Mouse (Mus musculus) testis, postnatal 10 days (tissue): ENCODE results near the gene Immp2l.

Source experiments
- DNase-seq: peaks from one replicate; pipeline ENCODE4 v3.0.0; 2021; ENCODE audit warnings: low spot score

The Immp2l gene

DNA sequence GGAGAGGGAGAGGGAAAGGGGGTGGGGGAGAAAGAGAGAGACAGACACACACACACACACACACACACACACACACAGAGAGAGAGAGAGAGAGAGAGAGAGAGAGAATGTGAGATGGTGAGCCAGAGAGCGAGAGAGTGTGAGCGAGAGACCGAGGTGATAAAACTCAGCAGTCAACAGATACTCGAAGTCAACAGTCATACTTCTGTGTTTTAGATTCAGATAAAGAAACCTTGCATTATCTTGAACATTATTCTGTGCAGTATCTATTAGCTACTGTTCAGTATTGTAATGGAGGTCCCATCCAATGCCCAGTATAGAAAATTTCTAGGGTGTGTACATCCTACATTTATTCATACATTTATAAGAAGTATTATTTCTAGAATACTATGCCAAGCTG lies 527.7 kb downstream of the Immp2l start:
- no peak for DNase-seq

DNA sequence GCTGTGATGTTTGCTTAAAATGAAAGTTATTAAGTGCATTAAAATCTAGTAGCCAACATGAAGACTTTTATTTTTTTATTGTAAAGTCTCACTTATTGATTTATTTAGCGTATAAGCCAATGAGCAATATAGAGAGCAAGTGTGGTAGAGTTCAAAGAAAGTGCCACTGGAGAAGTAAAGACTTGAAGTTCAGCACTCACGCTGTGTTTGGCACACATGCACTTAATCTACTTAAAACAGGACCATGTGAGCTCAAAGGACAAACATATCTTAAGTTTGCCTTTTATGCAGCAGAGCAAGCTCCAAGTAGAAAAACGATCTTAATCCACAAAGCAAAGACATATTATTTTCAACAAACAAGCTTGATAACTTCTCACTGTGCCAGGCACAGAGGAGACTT lies 533.9 kb downstream of the Immp2l start:
- no peak for DNase-seq

DNA sequence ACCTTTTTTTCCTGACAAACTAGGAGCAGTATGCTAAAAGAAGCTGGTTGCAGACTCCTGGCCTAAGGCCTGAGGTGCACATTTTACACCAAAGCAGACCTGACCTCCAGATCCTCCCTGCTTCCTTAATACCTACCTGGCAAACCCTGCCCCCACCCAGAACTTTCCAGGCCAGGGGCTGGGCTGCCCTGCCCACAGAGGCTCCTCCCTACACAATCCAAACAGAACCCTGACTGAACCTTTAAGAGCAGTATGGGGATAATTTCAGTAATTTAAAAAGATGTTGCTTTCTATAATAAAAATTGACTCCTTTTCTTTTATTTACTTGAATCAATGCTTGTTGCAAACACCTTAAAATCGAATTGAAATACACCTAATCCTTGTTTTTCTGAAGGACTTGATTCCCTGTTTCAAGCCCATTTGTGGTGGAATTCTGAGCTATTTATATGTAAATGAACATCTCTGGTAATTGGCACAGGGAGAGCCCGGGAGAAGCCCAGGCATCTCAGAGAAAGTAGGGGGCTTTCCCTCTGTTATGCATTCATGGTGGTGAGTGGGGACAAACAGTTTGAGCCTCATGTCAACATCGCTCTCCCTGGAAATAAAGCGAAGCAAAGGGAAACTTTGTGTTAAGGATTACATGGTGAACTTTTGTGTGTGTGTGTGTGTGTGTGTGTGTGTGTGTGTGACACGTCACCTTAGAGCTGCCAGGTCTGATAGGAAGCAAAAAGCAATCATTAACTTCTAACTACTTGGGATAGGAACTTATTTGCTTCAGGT lies 535.3 kb downstream of the Immp2l start:
- no peak for DNase-seq

DNA sequence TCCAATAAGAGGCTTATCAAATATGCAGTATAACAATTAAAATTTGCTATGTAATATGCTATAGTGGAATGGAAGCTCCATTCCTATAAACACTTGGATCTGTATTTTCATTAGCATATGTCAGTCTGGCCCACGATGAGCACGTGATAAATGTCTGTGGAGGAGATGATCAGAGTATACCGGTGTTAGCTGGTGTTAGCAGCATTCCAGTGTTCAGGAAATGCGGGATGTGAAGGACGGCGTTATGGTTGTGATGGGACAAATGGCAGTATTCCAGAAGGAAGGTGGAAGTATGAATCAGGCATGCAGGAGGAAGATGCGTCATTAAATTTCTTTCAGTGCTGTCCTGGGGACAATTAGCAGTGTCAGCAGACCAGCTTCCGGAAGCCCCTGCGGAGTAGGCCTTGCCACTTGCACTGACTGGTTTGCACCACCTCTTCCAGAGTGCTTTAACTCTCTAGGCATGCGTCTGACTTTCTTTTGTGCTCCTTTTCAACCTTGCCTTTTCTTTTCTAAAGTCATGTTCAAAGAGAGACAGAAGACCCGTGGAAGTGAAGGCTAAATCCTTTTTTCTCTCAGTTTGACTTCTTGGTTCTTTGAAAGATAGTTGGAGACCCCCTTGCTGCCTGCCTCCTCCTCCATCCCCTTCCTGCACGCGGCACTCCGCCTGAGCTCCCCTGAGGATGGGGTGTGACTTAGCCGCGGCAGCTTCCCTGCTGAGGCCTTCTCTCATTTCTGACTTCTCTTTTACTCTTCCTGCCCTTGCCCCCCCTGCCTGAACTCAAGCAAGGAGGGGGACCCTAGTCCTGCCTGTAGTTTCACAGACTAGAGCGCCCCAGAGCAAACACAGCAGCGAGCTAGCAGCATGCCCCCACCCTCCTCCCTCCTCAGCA lies 541.9 kb downstream of the Immp2l start:
- no peak for DNase-seq

DNA sequence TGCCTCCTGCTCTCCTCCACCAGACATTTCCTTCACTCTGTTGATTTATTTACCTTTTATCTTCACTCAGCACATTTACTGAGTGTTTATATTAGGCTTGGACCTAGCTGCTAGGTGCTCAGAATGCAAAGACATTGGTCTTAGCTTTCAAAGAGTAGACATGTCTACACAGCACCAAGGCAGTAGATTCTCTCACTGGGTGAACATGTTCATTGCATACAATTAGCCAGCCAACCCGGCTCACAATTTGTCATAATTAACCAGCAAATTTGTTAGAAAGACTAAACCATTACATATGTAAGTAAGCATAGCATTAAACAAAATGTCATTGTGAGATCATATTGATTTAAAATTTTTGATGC lies 542.5 kb downstream of the Immp2l start:
- no peak for DNase-seq

DNA sequence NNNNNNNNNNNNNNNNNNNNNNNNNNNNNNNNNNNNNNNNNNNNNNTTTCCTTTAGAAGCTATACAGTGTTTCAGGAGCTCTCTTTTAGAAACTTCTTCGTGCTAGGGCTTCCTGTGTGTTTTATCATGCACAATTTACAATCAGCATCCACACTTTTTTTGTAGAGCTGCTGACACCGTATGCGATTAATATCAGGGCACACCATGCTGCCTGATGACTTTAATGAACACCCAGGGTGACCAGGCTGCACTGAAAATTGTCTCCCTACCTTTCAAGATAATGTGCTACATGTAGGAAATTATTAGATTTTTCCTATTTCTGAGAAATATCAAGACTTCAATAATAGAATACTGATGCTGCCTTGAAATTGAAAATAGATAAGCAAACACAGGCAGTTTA lies 549.9 kb downstream of the Immp2l start:
- no peak for DNase-seq

DNA sequence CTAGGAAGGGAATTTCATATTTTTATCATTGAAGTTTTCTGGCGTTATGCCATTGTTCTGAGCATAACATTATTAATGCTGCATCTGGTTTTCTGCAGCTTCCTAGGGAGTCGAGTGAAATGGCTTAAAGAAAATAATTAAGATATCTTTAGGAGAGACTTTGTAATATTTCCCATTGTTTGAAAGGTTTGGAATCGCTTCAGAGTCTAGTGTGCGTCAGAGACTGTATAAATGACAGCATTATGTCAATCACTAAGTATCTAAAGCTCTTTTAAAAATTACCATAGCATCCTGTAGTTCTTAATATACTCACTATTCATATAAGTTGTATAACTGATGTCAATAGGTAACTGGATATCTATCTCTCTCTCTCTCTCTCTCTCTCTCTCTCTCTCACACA lies 551.3 kb downstream of the Immp2l start:
- no peak for DNase-seq

DNA sequence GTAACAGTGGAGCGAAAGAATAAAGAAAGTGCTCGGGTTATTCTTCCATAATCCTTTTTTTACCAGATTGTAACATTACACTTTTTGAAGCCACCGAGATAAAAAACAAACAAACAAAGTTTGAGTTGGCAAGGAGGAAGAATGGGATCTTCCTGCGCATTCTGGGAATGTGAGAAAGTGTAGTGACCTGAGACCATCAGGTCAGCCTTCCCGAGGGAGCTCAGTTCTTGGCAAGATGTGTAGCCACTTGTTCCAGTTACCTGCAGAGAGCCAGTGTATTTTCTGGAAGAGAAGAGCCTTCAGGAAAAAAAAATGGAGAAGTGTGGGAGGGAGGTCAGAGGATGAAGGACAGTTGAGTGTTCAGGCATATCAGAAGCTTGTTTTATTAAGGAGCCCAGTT lies 569.5 kb downstream of the Immp2l start:
- DNase-seq = no peak

DNA sequence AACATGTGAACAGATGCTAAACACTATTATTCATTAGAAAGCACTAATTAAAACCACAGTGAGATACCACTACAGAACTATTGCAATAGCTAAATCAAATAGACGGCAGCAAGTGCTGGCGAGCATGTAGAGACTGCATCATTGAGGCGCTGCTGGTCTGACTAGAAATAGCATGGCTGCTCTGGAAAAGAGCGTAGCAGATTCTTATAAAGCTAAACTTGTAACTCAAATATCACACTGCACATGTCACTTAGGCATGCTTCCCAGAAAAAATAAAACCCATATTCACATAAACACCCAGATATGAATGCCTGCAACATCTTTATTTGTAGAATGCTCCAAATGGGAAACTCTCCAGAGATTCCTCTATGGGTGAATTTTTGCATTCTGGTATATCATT lies 570.1 kb downstream of the Immp2l start:
- no peak for DNase-seq

DNA sequence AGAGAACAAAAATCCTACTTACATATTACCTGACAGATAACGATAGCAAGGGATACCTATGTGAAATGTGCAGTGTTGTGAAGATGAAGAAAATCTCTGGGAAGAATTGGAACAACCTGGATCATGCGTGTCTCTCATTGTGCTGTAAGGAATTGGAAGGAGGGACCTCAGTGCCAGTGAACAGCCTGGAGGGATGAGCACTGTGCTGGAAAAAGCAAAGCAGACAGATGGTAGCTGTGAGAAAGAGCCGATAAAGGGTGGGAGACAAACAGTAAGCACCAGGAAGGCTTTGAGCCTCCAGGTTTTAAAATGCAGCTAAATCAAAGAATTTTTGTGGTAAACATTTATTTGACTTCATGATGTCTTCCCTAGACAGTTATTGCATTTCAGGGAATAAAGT lies 591.4 kb downstream of the Immp2l start:
- no peak for DNase-seq

DNA sequence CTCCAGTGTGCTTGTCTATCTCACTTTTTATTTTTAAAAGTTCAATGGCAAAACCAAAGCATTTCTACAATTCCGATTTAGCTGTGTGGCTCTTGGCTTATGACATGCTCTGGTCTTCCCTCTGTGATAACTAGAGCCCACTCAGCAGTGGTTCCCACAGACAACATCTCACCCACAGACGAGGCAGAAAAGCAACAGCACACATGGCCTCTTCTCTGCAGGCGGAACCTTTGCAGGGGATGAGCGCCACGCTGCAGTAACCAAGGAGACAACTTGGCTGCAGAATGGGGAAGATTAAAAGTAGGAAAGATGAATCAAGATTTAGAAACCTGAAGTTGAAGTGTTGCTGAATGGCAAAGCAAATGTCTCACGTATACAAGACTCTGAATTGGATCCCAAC lies 597.5 kb downstream of the Immp2l start:
- DNase-seq = no peak

DNA sequence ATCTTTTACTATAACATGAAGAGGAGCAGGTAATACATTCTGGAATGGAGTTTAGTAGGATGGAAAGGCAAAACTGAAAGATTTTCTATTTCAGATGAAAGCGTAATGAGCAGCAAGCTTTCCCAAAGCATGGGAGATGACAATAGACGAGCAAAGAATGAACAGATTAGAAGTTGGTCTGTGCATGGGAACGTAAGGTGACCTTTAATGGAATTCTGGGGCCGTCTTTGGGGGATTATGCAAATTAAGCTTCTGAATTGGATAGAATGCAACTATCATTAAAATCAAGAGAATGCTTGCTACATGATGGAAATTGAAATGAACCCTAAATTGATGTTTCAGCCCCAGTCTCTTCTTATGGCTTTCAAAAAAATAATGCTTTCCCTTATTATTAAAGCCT lies 619.4 kb downstream of the Immp2l start:
- DNase-seq = no peak

DNA sequence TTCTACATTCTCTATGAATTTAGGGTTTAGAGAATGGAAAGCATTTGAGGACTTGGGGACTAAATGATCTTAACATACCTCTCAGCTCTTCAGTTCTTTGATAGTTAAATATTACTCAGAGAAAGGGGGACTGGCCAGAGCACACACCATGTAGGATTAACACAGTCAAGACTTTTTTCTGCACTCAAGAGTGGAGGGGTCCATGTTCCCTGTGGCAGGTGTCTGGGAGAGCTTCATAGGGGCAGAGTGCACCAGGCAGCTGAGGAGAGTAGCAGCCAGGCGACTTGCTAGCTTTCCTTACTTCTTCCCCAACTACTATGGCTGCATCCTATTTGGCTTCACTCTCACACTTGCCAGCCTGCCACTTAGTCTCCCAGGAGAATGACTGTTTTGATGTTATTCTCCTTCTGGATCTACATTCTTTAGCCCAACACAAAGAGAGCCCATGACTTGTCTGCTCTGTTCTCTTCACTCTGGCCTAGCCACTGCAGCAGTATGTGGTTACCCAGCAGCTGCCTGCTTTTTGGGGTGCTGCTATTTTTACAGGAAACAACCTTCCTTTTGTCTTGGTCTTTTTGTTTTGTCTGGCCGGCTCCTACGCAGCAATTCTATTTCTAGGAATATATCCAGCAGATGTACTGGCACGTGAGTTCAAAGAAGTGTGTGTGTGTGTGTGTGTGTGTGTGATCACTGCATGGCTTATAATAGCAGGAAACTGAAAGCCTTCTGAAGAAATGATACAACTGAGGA lies 621.1 kb downstream of the Immp2l start:
- no peak for DNase-seq

DNA sequence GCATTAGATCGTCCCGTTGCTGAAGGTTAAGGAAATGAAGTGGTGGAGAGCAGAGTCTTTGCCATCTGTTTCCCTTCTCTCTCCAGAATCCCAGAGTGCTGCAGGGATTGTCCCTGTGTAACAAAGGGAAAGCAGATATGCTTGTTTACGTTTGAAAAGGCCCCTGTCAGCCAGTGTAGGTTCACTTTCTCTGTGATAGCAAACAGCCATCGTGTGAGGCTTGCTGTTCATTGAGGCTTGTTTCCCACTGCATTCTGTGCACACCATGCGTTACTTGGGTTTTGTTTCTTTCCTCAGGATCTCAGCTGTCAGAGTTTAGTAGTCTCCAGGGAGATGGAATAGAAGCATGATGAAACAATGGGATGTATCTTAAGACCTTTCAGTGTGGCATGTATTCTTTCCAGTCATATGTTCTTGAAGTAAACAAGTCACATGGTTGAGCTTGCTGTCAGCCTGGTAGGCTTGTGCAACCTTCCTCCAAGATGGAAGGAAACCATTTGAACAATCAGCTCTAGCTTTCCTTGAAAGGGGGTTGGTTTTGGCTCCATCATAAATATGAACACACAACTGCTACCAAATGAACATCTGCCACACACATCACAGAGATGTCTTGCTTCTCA lies 623.2 kb downstream of the Immp2l start:
- no peak for DNase-seq

DNA sequence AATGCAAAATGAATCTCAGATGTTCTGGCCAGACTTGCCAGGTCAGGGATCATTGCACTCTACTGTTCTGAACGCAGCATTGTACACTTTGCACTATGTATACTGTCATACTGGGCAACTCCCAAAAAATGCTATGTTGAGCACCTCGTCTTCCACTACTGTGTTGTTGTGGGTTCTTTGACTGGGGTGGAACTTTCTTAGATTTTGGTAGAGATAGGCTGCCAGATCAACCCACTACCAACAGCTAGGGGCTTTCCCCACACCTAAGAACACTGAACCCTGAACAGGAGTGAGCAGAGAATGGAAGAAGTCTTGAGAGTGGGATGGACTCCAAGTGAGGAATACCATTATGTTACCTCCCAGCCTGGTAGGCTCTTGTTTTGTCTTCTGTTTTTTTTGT lies 623.8 kb downstream of the Immp2l start:
- no peak for DNase-seq

DNA sequence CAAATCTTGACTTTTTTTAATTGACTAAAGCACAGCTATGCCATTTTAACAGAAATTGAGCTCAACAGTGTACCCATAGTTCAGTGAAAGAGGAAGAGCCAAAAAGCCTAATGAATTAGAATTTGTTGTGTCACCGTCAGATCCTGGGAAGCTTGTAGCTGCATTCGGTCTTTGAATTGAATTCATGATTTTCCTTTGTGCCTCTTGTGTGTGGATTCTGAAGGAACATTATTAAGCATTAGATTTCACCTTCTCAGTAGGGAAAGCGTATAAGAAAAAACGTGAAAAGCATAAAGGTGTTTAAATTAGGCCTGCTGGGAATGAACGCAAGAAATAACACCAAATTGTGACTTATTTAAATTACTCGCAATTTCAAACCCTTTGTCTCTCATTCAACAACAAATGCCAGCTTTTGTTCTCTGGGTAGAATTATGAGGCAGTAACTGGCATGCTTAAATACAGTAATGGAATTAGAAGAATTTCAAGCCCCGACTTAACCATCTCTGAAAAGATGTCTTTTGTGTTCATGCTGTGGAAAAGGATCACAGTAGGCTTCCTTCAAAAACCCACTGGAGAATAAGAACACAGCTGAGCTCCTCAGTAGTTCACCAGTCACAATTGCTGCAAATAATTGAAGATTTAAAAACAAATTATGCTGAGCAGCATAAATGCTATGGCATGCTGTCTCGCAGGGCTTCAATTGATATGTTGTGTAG lies 626.1 kb downstream of the Immp2l start:
- no peak for DNase-seq

DNA sequence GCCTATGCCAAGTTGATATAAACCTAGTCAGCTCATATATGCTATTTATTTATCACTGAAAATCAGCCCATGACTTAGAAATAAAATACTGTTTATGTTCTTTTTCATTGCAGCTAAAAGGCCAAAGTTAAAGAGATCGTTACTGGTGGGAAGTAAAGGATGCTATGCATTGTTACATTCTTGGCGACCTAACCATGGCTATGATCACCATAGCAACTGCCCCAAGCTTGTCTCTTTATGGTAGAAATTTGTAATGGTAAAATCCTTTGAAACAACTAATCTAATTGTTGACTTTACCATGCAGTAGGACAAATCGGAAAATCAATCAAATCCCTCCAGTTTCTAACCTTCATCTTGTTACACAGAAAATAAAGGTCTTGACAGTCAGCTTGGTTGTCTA lies 644.4 kb downstream of the Immp2l start:
- no peak for DNase-seq

DNA sequence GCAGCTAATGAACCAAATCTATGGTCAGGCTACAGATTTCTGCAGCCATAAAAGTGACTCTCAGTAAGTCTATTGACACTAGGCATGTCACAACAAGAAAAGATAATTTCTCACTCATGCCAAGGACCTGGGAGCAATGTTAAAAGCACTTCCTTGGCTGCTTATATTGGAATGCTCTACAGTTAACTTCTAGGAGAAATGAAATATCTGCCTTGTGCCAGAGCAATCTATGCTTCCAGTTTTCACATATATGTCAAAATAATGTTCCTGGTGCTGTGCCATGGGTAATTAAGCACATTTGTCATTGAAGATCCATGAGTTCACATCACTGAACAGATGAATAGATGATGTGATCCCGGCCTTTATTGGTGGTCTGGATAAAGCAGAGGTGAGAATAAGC lies 645.6 kb downstream of the Immp2l start:
- no peak for DNase-seq

DNA sequence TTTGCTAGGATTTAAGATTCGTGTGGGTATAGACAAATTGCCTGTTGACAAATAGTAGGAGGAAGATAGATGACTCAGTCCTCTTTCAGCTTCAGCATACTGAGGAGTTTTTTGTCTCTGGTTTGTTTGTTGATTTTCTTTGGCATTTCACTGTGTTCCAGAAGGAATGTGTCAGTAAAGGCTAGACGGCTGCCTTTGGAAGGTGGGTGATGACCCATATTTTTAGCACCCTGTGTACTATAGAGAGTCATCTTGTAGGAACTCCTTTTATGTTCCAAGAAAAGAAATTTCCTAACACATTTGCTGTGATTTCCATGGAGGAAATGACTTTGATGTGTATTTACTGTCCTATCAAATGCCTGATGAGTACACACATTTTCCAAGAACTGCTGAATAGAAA lies 651.0 kb downstream of the Immp2l start:
- DNase-seq = no peak

DNA sequence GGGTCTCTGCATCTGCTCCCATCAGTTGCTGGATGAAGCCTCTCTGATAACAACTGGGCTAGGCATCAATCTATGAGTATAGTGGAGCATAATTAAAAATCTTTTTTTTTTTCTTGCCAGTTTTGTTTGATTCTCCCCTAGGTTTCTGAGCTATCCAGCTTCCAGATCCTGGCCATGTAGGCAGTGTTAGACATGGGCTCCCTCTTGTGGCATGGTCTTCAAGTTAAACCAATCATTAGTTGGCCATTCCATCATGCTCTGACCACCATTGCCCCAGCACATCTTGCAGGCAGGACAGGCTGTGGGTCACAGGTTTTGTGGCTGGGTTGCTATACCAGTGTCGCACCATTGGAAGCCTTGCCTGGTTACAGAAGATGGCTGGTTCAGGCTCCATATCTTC lies 656.3 kb downstream of the Immp2l start:
- no peak for DNase-seq

DNA sequence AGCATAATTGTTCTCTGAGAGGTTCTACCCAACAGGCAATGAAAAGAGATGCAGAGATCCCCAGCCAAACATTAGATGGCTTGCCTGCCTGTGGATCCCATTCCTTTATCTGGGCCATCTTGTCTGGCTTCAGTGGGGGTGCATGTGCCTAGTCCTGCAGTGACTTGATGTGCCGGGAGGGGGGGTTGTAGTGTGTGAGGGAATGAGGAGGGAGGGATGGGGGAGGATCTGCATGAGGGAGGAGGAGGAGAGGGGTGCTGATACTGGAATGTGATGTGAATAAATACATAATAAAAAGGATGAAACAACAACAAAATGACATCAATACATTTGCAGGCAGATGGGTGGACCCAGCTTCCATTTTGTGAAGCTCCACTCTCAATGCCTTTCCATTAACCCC lies 658.3 kb downstream of the Immp2l start:
- no peak for DNase-seq

DNA sequence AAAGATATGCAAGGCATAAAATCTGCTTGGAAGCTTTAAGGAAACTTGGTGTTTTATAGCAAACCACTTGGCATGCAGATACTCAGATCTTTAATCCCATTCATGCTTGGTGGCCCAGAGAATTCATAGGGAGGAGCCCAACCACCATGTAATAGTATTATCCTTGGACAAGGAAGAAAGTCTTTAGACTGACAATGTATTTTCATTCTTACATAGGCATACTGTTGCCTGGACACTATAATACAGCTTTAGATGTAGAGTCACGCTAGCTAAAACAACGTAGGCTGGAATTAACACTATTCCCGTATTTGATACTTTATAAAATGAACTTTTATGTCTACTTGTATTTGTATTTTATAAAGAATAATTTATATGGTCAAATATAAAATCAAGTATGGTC lies 665.9 kb downstream of the Immp2l start:
- DNase-seq = no peak
